Mouse (Mus musculus): ENCODE measurements around the gene Dicer1.
"Not testable (repeated sequence)": the region's sequence is repeated elsewhere in the genome, so short reads cannot be mapped to it uniquely, and the experiment has no call there.

The Dicer1 gene

GRCm38 (mm10) chr12:104740841-104741787, 10.6 kb downstream of the Dicer1 start:
- no peak for DNase-seq (ENCODE audit: low spot score in 2 of 2)

- DNase-seq (ENCODE audit: low spot score in 2 of 2) = no peak
Measured at GRCm38 (mm10) chr12:104738931-104739330, 12.8 kb downstream of the Dicer1 start.

GRCm38 (mm10) chr12:104738446-104738845, 13.3 kb downstream of the Dicer1 start:
- no peak for DNase-seq (ENCODE audit: low spot score in 2 of 2)

- DNase-seq (ENCODE audit: low spot score in 2 of 2) = no peak
Measured at GRCm38 (mm10) chr12:104737666-104738065, 14.1 kb downstream of the Dicer1 start.

GRCm38 (mm10) chr12:104735993-104736395, 15.8 kb downstream of the Dicer1 start:
- no peak for DNase-seq (ENCODE audit: low spot score in 2 of 2)

GRCm38 (mm10) chr12:104733165-104733564, 18.6 kb downstream of the Dicer1 start:
- no peak for DNase-seq (ENCODE audit: low spot score in 2 of 2)

GRCm38 (mm10) chr12:104731782-104732181, 20.0 kb downstream of the Dicer1 start:
- DNase-seq (ENCODE audit: low spot score in 2 of 2) = no peak

- not testable (repeated sequence) for DNase-seq (ENCODE audit: low spot score in 2 of 2)
Measured at GRCm38 (mm10) chr12:104726436-104726835, 25.3 kb downstream of the Dicer1 start.

GRCm38 (mm10) chr12:104722056-104722455, 29.7 kb downstream of the Dicer1 start:
- DNase-seq (ENCODE audit: low spot score in 2 of 2) = no peak

GRCm38 (mm10) chr12:104721011-104721410, 30.7 kb downstream of the Dicer1 start:
- DNase-seq (ENCODE audit: low spot score in 2 of 2) = no peak

GRCm38 (mm10) chr12:104718956-104719355, 32.8 kb downstream of the Dicer1 start:
- no peak for DNase-seq (ENCODE audit: low spot score in 2 of 2)

- DNase-seq (ENCODE audit: low spot score in 2 of 2) = no peak
Measured at GRCm38 (mm10) chr12:104716409-104716808, 35.3 kb downstream of the Dicer1 start.

- DNase-seq (ENCODE audit: low spot score in 2 of 2) = no peak
Measured at GRCm38 (mm10) chr12:104715453-104715852, 36.3 kb downstream of the Dicer1 start.

GRCm38 (mm10) chr12:104700266-104700665, 51.5 kb downstream of the Dicer1 start:
- no peak for DNase-seq (ENCODE audit: low spot score in 2 of 2)

- peak in 1 of 2 experiments; percentile 10 for DNase-seq (ENCODE audit: low spot score in 2 of 2)
Measured at GRCm38 (mm10) chr12:104699753-104700152, 52.0 kb downstream of the Dicer1 start.

GRCm38 (mm10) chr12:104695514-104695913, 56.2 kb downstream of the Dicer1 start:
- DNase-seq (ENCODE audit: low spot score in 2 of 2) = no peak

GRCm38 (mm10) chr12:104692864-104693263, 58.9 kb downstream of the Dicer1 start:
- DNase-seq (ENCODE audit: low spot score in 2 of 2) = no peak

- DNase-seq (ENCODE audit: low spot score in 2 of 2) = no peak
Measured at GRCm38 (mm10) chr12:104690412-104690811, 61.3 kb downstream of the Dicer1 start.

- DNase-seq (ENCODE audit: low spot score in 2 of 2) = no peak
Measured at GRCm38 (mm10) chr12:104688870-104689269, 62.9 kb downstream of the Dicer1 start.

GRCm38 (mm10) chr12:104684411-104684931, 67.3 kb downstream of the Dicer1 start:
- no peak for DNase-seq (ENCODE audit: low spot score in 2 of 2)

- no peak for DNase-seq (ENCODE audit: low spot score in 2 of 2)
Measured at GRCm38 (mm10) chr12:104679819-104680132, 72.0 kb downstream of the Dicer1 start.

GRCm38 (mm10) chr12:104679121-104679818, 72.5 kb downstream of the Dicer1 start:
- no peak for DNase-seq (ENCODE audit: low spot score in 2 of 2)

GRCm38 (mm10) chr12:104678462-104678861, 73.3 kb downstream of the Dicer1 start:
- DNase-seq (ENCODE audit: low spot score in 2 of 2) = no peak
